Mouse (Mus musculus) liver, embryonic 14.5 days (tissue): ENCODE measurements around the gene Gm11037. TPM values are rescaled to one million over a fixed set of nuclear protein-coding genes. Genes with fewer than 3 reads are reported as not detected.

ENCODE experiments used
- ATAC-seq: fragments of 200-750 bp; cut with Nextera tagmentation; 2 replicates; pipeline ENCODE4 v1.8.0; 2017; ENCODE audit warnings: moderate number of reproducible peaks, mild to moderate bottlenecking, moderate library complexity; ENCODE audit not compliant: insufficient read depth
- DNase-seq, 3 experiments: peaks; one replicate each; pipeline ENCODE4 v3.0.0-alpha.2; 2012 to 2013; ENCODE audit warnings: low read depth in 3 of 3, low spot score in 3 of 3
- H3K27ac ChIP-seq: fragments of 300-500 bp; sonication (generic); 2 replicates; pipeline ENCODE4 v1.5.1; 2014; ENCODE audit warnings: moderate library complexity, mild to moderate bottlenecking, control low read depth, inconsistent platforms
- H3K27me3 ChIP-seq: fragments of 300-500 bp; sonication (generic); 2 replicates; pipeline ENCODE4 v1.6.1; 2014; ENCODE audit warnings: mild to moderate bottlenecking, low read length, moderate library complexity; ENCODE audit not compliant: control insufficient read depth, insufficient read depth
- H3K36me3 ChIP-seq: fragments of 300-500 bp; sonication (generic); replicated peaks from 2 replicates; pipeline ENCODE4 v1.6.1; 2014; ENCODE audit warnings: low read depth; ENCODE audit not compliant: control insufficient read depth, insufficient read depth
- H3K4me1 ChIP-seq, 2 experiments: fragments of 200-500 bp in 1 of 2; fragments of 300-500 bp in 1 of 2; sonication (generic) in 1 of 2; replicated peaks; 2 replicates each; pipeline ENCODE4 v1.6.1; 2012 to 2014; ENCODE audit warnings: antibody characterized with exemption in 1 of 2, inconsistent platforms in 1 of 2, low read length in 1 of 2; ENCODE audit not compliant: control insufficient read depth in 2 of 2, insufficient read depth in 2 of 2
- H3K4me2 ChIP-seq: fragments of 300-500 bp; sonication (generic); 2 replicates; pipeline ENCODE4 v1.6.1; 2014; ENCODE audit warnings: low read depth, mild to moderate bottlenecking, control low read depth, moderate library complexity
- H3K4me3 ChIP-seq, 2 experiments: fragments of 200-500 bp in 1 of 2; fragments of 300-500 bp in 1 of 2; sonication (generic) in 1 of 2; 2 replicates each; pipeline ENCODE4 v1.5.1; 2012 to 2014; ENCODE audit warnings: low read depth in 2 of 2, low read length in 2 of 2, mild to moderate bottlenecking in 2 of 2, control low read depth in 1 of 2, inconsistent platforms in 1 of 2, moderate library complexity in 1 of 2; ENCODE audit not compliant: insufficient read depth in 1 of 2
- H3K9ac ChIP-seq: fragments of 300-500 bp; sonication (generic); replicated peaks from 2 replicates; pipeline ENCODE4 v1.6.1; 2014; ENCODE audit warnings: mild to moderate bottlenecking, control low read depth, moderate library complexity
- H3K9me3 ChIP-seq: fragments of 300-500 bp; sonication (generic); 2 replicates; pipeline ENCODE4 v1.6.1; 2016; ENCODE audit warnings: low read length, mixed read lengths; ENCODE audit not compliant: control insufficient read depth
- CTCF ChIP-seq: IDR thresholded peaks from 2 replicates; pipeline ENCODE4 v1.5.1; 2016; ENCODE audit warnings: antibody characterized with exemption, low read depth, control low read depth
- EP300 ChIP-seq: IDR thresholded peaks from 2 replicates; pipeline ENCODE4 v1.6.1; 2016; ENCODE audit warnings: antibody characterized with exemption, low read depth
- WGBS: fragments of 180-500 bp; shearing (Covaris S2); extraction: QIAGEN DNeasy Blood & Tissue Kit; methylation state at CpG from one replicate; pipeline ENCODE4 v1.1.7; 2014; ENCODE audit not compliant: insufficient replicate concordance; 5-methylcytosine and 5-hydroxymethylcytosine counted together
- polyA plus RNA-seq, 2 experiments: library from polyadenylated mRNA; depleted of rRNA in 1 of 2; stranded (reverse) in 1 of 2; unstranded in 1 of 2; fragments of >200 nt; fragmentation: Nextera tagmentation in 1 of 2; extraction: Ambion mirVana in 1 of 2; gene quantifications; 2 replicates each; pipeline versions ENCODE4 v1.2.1 to v1.2.3; 2012 to 2014

Gm11037 gene
- polyA plus RNA-seq, 2 experiments = not detected

- Histone ChIP-seq H3K4me3 (no peak overlapping the region), H3K9me3 (no peaks in the 10 kb centered on the region), H3K9ac (no peak overlapping the region), H3K27ac (no peak overlapping the region), H3K4me2 (no peak overlapping the region), H3K4me1 (peaks cover 0 to 2% of the 10 kb centered on the region in 2 experiments; a peak in 1 of 4 replicates), H3K27me3 (peaks cover 42% of the 10 kb centered on the region), H3K36me3 (no peaks in the 10 kb centered on the region)
- 66% methylated on average over 6 of the region's 6 CpGs for WGBS
- DNase-seq (no peak), ATAC-seq (no peak)
- no peak for TF ChIP-seq EP300
Measured at GRCm38 (mm10) chr2:131167984-131168383, 34.7 kb downstream of the Gm11037 start.

GRCm38 (mm10) chr2:131168914-131169313 is 35.6 kb downstream of the Gm11037 start:
- Histone ChIP-seq H3K9ac (no peak overlapping the region), H3K4me1 (peaks cover 0 to 2% of the 10 kb centered on the region in 2 experiments; a peak in 1 of 4 replicates), H3K27me3 (peaks cover 51% of the 10 kb centered on the region), H3K4me3 (no peak overlapping the region), H3K9me3 (no peaks in the 10 kb centered on the region), H3K36me3 (no peaks in the 10 kb centered on the region), H3K4me2 (no peak overlapping the region), H3K27ac (no peak overlapping the region)
- WGBS = 64% methylated on average over 1 of the region's 1 CpGs
- no peak for DNase-seq
- no peak for TF ChIP-seq CTCF
- TF ChIP-seq EP300 = no peak
- ATAC-seq = no peak

- Histone ChIP-seq H3K9me3 (no peaks in the 10 kb centered on the region), H3K4me3 (no peak overlapping the region; a peak in 1 of 4 replicates), H3K36me3 (no peaks in the 10 kb centered on the region), H3K4me1 (peaks cover 5 to 6% of the 10 kb centered on the region in 2 experiments; a peak in 3 of 4 replicates), H3K9ac (no peak overlapping the region), H3K27me3 (peaks cover 57% of the 10 kb centered on the region), H3K4me2 (no peak overlapping the region), H3K27ac (no peak overlapping the region)
- ATAC-seq (no peak), DNase-seq (no peak)
- no peak for TF ChIP-seq EP300
- no peak for TF ChIP-seq CTCF
- WGBS = 17% methylated on average over 9 of the region's 9 CpGs
Measured at GRCm38 (mm10) chr2:131170936-131171335, 37.6 kb downstream of the Gm11037 start.

GRCm38 (mm10) chr2:131171401-131172104 is 38.3 kb downstream of the Gm11037 start:
- no peak for DNase-seq
- WGBS = 8% methylated on average over 43 of the region's 43 CpGs

GRCm38 (mm10) chr2:131172322-131172721 is 39.0 kb downstream of the Gm11037 start:
- Histone ChIP-seq H3K27me3 (peaks cover 57% of the 10 kb centered on the region), H3K27ac (no peak overlapping the region), H3K4me1 (peaks cover 9 to 12% of the 10 kb centered on the region in 2 experiments), H3K9ac (no peak overlapping the region), H3K36me3 (no peaks in the 10 kb centered on the region; the same call in 1 of the 2 replicates), H3K4me2 (no peak overlapping the region), H3K9me3 (no peaks in the 10 kb centered on the region), H3K4me3 (no peak overlapping the region)
- no peak for DNase-seq
- WGBS = 18% methylated on average over 9 of the region's 9 CpGs
- TF ChIP-seq EP300 = no peak
- no peak for TF ChIP-seq CTCF
- ATAC-seq = peak; percentile 44; the same call in 1 of the 2 replicates

More at GRCm38 (mm10) chr2:131171401-131172104, 38.3 kb downstream of the Gm11037 start:
- Histone ChIP-seq H3K9me3 (no peaks in the 10 kb centered on the region), H3K4me1 (peaks cover 5 to 6% of the 10 kb centered on the region in 2 experiments; a peak in 3 of 4 replicates), H3K4me2 (peak overlapping the region; percentile 39), H3K9ac (no peak overlapping the region), H3K27ac (no peak overlapping the region), H3K27me3 (peaks cover 57% of the 10 kb centered on the region), H3K4me3 (peak overlapping the region in 1 of 2 experiments; percentile 23; a peak in 1 of 4 replicates), H3K36me3 (no peaks in the 10 kb centered on the region)
- no peak for ATAC-seq
- no peak for TF ChIP-seq EP300
- TF ChIP-seq CTCF = peak; percentile 31
